Mouse (Mus musculus) cerebellum, postnatal 4 days (tissue): ENCODE measurements around the gene Gm49630.
A peak's percentile ranks its signal among the peaks of the same experiment; 100 is the strongest.
"Not testable (repeated sequence)": the region's sequence is repeated elsewhere in the genome, so short reads cannot be mapped to it uniquely, and the experiment has no call there.

Experiments used
- DNase-seq, 2 experiments: peaks; one replicate each; pipeline ENCODE4 v3.0.0; 2022; ENCODE audit warnings: low spot score in 2 of 2, mixed read lengths in 1 of 2

The Gm49630 gene

GRCm38 (mm10) chr17:7366676-7367374, 5.0 kb downstream of the Gm49630 start:
- DNase-seq = not testable (repeated sequence)

GRCm38 (mm10) chr17:7366265-7366664, 5.5 kb downstream of the Gm49630 start:
- DNase-seq = not testable (repeated sequence)

- not testable (repeated sequence) for DNase-seq
Observed at GRCm38 (mm10) chr17:7365615-7366014, 6.2 kb downstream of the Gm49630 start.

- DNase-seq = peak in 1 of 2 experiments; percentile 71
Observed at GRCm38 (mm10) chr17:7360749-7361465, 10.9 kb downstream of the Gm49630 start.

- DNase-seq = not testable (repeated sequence)
Observed at GRCm38 (mm10) chr17:7359806-7360205, 12.0 kb downstream of the Gm49630 start.

- not testable (repeated sequence) for DNase-seq
Observed at GRCm38 (mm10) chr17:7352596-7352995, 19.2 kb downstream of the Gm49630 start, which contains the start of gene Ttll2. Gene Ttll2, minus strand, starts transcription at chr17:7352696.

- not testable (repeated sequence) for DNase-seq
Observed at GRCm38 (mm10) chr17:7348765-7349164, 23.0 kb downstream of the Gm49630 start.

- DNase-seq = not testable (repeated sequence)
Observed at GRCm38 (mm10) chr17:7337381-7337780, 34.4 kb downstream of the Gm49630 start.

- DNase-seq = not testable (repeated sequence)
Observed at GRCm38 (mm10) chr17:7332745-7333144, 39.0 kb downstream of the Gm49630 start.

GRCm38 (mm10) chr17:7326415-7326814, 45.4 kb downstream of the Gm49630 start:
- not testable (repeated sequence) for DNase-seq

- not testable (repeated sequence) for DNase-seq
Observed at GRCm38 (mm10) chr17:7324346-7324745, 47.4 kb downstream of the Gm49630 start, which contains the start of gene Tcp10a. Gene Tcp10a, plus strand, starts transcription at chr17:7324646.

- DNase-seq = not testable (repeated sequence)
Observed at GRCm38 (mm10) chr17:7319789-7320188, 52.0 kb downstream of the Gm49630 start.

GRCm38 (mm10) chr17:7315693-7316382, 55.9 kb downstream of the Gm49630 start:
- DNase-seq = not testable (repeated sequence)

GRCm38 (mm10) chr17:7306278-7307196, 65.2 kb downstream of the Gm49630 start:
- DNase-seq = peak in 1 of 2 experiments; percentile 43
